Mouse (Mus musculus): ENCODE data around the gene Lif.

GRCm38 (mm10) chr11:4270744-4271459, 13.5 kb downstream of the Lif start:
- TF ChIP-seq CTCF (conservative IDR thresholded peaks at IDR 0.05; ENCODE audit: low read length) (peak; percentile 55), POU5F1 (IDR thresholded peaks at IDR 0.05; ENCODE audit: borderline replicate concordance, low read length) (no peak)

Measured in E14TG2a.4 (cell line).